Mouse (Mus musculus) layer of hippocampus, postnatal 25 days (tissue): Measurements from ENCODE around the gene Evi2b. TPM values are rescaled to one million over a fixed set of nuclear protein-coding genes. Genes with fewer than 3 reads are reported as not detected.

Source experiments
- DNase-seq, 2 experiments: peaks; one replicate each; pipeline ENCODE4 v3.0.0; 2022; ENCODE audit warnings: mixed read lengths in 2 of 2, low spot score in 1 of 2; ENCODE audit errors: extremely low spot score in 1 of 2
- total RNA-seq, 2 experiments: library from RNA; stranded (reverse); gene quantifications; 2 replicates each; pipeline ENCODE4 v1.2.3; 2021

Evi2b gene
- under 1 TPM; 0.28 to 0.66 TPM for total RNA-seq

DNA sequence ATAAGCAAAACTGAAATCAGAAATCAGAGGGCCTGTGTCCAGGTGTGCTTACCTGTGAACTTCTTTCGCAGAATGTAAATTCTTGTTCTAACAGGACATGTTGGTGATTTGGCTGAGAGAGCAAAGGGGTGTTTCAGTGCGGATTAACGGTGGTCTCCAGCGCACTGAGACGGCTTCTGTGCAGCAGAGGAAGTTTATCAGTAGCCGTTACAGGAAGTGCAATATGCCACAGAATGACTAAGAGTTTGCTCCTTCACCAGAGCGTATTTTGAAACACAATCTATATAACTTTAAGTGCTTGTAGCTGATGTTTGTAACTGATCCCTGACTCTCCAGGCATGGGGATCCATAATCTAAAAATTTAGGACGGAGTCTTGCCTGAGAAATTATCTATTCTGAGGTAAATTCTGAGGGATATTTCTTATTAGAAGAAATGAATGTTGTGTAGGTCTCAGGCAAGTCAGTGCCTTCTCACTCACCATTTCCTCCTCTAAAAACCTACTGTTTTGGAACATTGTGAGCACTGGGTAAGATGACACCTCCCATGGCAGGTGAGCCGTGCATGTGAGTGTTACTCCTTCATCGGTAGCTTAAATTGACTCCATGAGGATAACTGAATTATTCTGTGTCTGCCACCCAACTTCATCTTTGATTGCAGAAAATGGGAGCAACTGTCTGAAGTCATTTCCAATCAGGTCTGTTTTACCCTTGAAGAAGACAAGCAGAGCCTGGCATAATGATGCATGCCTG lies at the start of gene Evi2b:
Gene Evi2b (minus strand): TSS at position 203 of the 750 bp plus-strand sequence.
- DNase-seq, result no peak

DNA sequence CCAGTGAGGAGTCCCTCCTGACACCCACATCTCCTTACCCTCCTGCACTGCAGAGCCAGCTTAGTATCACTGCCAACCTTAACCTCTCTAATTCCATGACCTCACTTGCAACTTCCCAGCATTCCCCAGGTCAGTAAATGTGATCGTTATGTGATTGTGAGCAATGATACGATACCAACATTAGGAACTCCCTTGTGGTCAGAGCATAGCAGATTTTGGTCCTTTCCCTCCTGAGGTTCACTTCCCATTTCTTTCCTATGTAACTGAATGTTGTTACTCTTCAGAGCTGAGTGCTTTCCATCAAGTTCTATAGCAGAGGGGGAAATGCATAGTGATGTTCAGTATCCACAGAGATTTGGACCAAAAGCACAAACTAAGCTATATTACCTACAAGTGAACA lies 46.8 kb upstream of the Evi2b start:
- DNase-seq, result no peak

DNA sequence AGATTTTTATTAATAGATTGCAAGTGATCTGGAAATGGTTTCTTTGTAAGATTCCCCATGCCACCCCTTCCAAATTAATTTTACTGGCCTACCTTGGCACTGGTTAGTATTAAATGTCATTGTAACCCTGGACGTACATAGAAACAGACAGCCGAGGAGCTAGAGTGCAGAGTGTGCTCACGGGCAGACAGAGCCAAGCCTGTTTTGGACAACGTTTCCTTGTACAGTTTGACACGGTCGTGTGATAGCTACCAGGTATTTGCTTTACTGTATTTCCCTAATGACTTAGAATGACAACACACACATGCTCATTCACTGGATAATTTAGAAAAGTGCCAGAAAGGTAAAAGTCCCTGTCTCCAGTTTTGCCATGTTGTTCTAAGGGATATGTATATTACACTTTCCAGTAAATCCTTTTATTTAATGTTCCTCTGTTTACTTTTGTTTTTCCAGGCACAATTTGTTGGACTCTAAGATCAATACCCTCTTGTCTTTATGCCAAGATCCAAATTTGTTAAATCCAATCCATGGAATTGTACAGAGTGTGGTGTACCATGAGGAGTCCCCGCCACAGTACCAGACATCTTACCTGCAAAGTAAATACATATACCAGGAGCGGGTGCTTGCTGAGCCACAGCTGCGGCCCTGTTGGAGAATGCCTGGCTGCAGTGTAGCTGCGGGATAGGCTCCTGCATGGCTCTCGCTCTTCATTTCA lies 44.8 kb upstream of the Evi2b start:
- DNase-seq, result no peak

DNA sequence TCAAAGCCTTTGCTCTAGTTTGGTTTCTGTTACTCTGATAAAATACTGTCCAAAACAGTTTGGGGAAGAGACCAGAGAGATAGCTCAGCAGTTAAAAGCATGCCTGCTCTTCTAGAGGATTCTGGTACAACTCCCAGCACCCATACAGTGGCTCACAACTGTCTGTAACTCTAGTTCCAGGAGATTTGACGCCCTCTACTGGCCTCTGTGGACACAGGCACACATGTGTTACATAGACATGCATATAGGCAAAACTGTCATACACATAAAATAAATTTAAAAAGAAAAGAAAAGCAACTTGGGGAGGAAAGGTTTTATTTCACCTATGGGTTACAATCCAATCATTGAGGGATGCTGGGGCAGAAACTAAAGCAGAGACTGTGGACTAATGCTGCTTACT lies 43.4 kb upstream of the Evi2b start:
- no peak for DNase-seq

DNA sequence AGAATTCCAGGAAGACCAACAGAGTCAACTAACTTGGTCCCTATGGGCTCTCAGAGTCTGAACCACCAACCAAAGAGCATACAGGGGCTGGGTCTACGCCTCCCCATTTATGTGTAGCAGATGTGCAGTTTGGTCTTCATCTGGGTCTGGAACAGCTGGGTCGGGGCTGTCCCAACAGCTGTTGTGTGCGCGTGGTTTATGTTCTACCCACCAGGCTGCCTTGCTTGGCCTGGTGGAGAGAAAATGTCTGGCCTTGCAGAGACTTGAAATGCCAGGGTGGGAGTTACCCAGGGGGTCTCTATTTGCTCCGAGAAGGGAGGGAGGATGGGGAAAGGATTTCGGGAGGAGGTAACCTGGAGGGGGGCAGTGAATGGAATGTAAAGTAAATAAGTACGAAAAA lies 39.9 kb upstream of the Evi2b start:
- DNase-seq, result no peak

DNA sequence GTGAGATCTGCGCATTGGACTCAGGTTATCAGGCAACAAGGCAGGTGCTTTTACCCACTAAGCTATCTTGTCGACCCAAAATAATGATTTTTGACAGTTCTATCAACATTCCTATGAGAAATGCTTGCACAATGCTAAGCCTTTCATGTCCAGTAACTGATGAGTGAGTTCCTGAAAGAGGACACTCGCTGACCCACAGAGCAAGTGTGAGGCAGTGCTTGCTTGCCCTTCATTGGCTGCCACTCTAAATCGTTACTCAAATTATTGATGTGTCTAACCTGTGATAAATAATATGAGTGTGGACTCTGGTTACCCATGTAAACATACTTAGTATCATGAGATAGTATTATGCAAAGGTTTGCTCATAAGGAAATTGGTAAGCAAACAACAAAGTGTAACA lies 37.0 kb upstream of the Evi2b start:
- DNase-seq, result no peak

DNA sequence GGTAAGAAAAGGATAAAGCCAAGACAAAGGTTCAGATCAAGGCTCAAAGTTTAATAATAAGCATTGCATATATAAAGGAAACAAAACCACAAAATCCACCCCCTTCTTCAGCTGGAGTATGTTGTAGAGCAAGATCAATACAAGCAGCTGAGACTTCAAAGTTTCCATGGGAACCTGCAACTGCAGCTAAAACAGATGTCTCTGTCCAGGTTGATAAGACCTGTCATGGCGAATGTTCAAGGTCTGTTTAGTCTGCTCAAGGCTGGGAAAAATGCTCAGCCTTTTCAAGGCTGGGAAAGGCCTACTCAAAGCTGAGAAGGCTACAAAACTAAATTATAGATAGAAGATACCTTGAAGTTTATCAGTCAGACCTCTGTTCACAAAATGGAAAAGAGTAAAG lies 29.1 kb upstream of the Evi2b start:
- no peak for DNase-seq

DNA sequence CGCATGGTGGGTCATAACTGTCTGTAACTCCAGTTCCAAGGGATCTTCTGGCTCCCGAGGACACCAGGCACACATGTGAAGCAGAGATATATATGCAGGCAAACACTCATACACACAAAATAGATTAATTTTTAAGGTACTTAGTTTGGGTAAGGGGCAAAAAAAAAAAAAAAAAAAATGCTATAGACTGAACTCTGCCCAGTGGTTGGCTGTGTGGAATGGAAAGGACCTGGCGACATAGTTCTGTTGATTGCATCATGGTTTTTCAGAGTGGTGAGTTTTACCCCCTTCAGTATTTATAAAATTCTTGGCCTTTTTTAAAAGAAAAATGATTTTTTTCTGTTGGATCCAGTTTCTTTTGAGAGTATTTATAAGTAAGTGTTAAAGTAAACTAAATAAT lies 12.7 kb upstream of the Evi2b start:
- DNase-seq, result no peak

DNA sequence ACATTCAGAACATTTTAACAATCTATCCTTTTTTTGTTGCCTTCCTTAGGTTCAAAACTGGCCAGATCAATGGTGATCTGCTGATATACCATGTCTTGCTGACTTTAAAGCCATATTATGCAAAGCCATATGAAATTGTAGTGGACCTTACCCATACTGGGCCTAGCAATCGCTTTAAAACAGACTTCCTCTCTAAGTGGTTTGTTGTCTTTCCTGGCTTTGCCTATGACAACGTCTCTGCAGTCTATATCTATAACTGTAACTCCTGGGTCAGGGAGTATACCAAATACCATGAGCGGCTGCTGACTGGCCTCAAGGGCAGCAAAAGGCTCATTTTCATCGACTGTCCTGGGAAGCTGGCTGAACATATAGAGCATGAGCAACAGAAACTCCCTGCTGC lies 12.0 kb upstream of the Evi2b start:
- no peak for DNase-seq

DNA sequence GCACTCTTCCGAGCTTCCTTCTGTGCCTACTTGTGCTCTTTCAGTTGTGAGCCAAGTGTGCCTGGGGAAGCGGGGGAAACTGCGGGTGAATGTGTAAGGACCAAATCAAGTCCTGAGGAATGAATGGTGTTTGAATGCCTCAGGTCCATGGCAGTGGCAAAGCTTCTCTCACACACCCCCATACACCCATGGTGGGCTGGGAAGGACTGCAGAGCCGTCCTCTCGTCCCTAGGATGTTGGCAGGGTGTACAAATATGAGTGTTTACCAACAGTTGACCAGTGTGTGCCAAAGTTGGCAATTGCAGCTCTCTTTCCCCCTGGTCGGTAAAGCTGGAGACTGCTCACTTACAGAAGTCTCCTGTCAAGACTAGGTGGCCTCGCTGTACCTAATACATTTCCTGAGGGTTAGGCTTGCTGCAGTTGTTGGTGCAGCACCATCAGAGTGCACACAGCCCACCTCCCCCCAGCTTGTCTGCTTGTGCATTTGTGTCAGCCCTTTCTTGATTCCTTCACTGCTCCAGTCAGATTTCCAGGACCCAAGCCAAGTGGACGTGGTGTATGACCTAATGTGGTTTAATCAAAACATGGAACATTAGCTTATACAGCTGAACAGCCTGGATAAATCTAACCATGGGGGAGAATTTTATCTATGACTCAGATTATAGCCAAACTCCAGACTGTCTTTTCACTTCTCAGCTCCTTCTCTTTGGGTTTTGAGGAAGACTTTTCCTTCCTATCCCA lies 10.6 kb upstream of the Evi2b start:
- DNase-seq, result no peak

DNA sequence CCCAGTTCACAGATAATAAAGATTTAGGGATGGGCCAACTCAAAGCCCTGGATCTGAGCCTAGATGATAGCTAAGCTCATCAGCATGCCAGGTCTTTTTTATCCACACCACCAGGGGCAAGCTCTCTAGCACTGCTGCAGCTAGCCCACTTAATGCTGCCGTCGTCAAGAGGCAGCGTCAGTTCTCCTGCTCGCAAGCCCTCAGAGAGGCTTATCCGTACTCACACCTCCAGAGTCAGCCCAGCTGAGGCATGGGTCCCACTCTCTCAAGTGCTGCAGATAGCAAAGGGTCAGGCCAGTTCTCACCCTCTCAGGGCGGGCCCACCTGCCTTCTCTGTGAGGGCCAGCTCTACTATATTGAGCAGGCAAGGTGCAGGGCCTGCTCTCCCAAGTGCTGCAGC lies 9.7 kb upstream of the Evi2b start:
- no peak for DNase-seq

DNA sequence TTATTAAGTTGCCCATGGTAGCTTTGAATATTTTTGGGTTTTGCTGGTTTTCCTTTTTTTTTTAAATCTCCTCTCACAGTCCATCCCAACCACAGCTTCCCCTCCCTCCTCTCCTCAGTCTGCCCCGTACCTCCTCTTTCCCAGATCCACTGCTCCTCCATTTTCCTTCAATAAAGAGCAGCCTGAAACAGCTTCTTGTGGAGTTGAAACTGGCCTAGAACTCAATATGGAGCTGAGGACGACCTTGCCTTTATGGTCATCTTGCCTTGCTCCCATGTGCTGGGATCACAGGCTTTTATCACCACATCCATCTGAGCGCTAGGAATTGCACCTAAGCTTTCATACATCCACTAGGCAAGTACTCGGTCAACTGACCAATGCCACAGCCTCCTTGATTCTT lies 7.9 kb upstream of the Evi2b start:
- no peak for DNase-seq

DNA sequence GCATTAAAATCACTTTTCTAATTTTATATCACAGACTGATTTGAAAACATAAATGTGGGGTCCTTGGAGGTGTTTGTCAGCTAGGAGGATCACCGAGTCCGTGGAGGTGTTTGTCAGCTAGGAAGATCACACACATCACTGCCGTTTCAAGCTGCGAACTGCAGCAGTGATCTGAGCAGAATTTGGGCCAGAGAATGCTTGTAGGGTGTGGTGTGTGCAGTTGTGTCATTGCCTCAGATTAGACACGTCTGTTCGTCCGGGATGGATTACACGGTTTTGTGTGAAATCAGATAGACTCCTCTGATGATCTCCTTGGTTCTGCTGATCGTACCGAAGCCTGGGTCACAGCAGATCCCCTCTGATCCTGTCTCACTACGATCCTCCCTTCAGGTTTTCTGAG lies 7.2 kb upstream of the Evi2b start:
- no peak for DNase-seq

DNA sequence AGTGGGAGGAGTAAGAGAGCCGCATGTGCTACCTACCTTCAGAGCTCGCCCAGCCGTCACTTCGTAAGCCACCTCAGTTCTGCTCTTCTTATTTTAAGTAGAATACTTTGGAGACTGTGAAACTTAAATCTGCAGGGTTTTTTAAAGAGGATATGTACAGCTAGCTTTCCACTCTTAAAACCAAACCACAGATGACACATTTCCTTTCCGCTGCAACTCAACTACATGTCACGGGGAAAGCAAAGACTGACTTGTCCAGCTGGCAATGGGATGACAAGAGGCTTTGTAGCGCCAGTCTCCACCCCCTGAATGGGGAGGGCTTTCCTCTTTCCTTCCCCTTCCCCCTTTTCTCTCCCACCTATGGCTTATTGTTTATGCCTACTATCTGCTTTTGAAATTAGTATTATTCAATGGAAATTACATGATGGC lies 6.8 kb upstream of the Evi2b start, which contains the start of the genes Evi2 and Evi2a:
Gene Evi2 (minus strand): TSS at position 257 of the 429 bp plus-strand sequence.
Gene Evi2a (minus strand): TSS at position 277 of the 429 bp plus-strand sequence.
- DNase-seq, result no peak

DNA sequence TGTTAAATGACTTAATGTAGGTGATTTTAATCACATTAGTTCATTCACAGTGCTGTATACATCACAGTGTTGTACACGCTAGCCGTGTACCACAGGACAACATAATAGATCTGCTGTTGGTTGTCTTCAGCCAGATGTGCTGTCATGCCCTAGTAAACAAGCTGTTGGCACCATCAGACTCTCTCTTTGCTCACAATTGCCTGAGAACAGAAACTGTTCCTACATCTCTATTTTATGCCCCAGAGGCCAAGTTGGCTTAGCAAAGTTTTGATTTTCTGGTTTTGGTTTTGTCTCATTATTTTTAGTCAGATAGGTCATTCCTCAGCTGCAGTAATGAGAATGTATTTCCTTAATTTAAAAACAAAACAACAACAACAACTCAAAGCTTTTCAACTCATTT lies 6.2 kb upstream of the Evi2b start:
- no peak for DNase-seq

DNA sequence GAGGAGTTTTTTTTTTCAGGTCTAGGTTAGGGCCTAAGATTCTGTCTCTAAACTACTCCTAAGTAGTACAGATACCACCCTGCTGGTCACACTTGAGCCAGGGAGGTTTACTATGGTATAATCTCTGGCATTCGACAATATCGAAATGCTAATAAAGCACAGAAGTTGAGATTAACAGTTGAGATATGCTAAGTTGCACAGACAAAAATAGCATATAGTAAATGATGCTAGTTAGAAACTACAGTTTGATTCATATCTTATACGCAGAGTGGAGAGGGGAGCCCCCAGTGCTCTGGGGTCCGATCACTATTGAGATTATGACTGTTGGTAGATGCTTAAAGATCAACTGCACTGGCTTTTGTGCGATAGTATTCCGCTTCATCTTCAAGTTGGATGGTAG lies 5.7 kb upstream of the Evi2b start:
- DNase-seq, result no peak

DNA sequence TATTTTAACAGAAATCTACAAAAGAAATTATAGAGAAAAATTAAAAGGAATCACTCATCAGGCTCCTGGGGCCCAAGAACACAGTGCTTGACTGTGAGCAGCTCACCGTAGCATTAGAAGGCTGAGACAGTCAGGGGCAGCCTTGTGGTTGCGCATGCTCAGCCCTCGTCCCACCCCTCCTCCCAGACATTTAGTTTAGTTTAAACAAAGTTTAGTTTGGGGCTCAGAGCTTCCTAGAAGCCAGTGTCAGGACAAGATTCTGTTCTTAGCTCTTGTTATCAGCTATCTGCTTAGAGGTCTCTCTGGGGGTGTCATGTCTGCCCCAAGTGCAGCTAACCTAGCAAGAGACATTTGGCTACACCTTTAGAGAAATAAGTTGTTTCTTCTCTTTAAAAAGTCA lies 5.0 kb upstream of the Evi2b start:
- no peak for DNase-seq

DNA sequence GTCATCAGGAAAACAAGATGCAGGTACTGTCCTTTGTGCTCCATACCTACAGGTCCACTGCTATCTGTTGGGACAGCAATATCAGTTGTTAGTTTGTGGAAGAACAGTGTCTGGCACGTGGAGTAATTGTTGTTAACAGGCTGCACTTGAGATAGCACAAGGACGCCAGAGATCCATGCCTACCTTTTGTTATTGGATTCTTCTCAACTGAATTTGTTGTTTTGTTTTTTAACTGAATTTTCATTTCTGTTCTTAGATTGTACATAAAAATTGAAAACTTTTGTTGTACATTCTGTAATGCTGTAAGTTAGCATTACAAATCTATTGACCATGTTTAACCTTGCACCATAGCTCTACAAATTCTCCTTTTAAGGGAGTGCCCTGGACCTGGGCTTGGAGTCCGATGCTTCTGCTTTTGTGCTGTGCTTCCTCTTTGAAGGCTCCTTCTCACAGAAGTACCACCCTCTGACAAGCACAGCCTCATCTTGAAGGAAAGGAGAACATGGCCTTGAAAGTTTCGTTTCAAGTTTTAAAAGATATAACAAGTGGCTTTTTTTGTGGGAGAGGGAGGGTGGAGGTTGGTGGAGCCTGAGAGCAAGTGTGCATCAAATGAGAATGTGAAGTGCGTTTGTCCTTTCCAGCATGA lies 4.3 kb upstream of the Evi2b start:
- no peak for DNase-seq

DNA sequence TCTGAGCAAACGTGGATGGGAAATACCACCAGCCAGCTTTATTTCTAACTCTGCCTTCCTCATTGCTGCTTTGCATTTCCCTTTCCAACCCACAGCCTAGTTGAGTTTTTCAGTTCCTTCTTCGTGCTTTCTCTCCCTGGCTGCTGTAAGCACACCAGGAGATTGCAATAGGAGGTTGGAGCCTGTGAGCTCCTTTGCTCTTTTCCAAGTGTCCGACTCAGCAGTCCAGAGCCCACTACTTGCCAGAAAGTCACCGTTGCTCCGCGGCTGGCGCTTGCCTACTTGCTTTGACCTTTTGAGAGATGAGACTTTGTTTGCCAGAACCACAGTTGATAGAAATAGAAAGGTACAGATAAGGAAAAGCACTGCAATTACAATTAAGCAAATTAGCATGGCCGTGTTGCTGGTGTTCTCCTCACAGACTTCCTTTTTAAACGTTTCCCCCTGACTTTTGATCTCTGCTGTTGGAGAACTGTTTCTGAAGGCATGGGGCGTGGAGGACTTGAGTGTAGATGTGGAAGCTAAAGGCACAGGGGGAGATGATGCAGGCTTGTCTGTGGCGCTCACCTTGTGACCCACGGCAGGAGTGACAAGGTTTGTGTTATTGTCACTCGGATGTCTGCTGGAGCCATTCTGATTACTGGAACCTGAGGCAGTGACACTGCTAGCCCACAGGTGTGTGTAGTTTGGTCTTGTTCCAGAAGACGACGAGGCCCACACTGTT lies 3.6 kb upstream of the Evi2b start:
- DNase-seq, result no peak

DNA sequence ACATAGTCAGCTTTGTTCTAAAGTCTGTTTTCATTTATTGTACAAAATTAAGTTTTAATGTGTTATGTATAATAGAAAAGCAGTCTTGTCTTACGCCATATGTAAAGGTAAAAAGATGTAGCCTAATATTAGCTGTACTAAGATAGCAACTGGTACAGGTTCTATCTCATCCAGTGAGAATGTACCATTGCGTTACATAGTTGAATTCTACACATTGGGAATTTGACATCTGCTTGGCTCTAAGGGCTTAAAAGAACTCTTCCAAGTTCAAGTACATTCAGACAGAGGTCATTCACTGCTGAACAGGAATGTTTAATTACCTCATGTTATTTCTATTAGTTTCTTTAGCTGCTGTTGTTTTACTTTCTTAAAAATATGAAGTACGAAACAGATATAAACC lies 3.0 kb upstream of the Evi2b start:
- no peak for DNase-seq
